Mouse (Mus musculus): ENCODE results near the gene P2rx3.
A peak's percentile ranks its signal among the peaks of the same experiment; 100 is the strongest.

P2rx3 gene

GRCm38 (mm10) chr2:84967318-84967991, 69.8 kb downstream of the P2rx3 start:
- no peak for DNase-seq

- DNase-seq, result no peak
Observed at GRCm38 (mm10) chr2:84964111-84964801, 73.0 kb downstream of the P2rx3 start.

DNA sequence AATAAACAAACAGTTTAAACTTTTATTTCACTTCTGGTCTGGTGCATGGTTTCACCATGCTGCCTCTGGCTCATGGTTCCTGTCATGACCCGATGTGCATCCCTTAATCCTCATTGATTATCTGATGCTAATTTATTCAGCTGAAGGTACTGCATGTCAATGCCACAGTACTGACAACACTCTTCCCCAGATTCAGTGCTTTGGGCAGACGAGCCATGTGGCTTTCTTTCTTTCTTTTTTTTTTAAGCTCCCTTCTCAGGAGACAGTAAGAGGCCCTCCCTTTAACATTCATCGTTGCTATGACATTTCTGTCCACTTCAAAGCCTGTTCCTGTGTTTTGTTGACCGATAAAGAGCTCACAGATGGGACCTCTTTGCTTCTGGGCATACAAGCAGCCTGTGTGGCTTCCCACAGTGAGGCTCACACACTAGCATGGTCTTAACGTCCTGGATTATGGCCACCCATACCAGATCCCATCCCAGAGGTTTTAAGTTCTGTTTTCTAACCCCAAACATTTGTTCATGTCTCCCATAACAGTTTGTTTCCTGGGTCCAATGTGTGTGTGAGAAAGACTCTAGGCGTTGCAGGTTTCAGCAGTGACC, 74.3 kb downstream of the P2rx3 start:
- no peak for DNase-seq

DNA sequence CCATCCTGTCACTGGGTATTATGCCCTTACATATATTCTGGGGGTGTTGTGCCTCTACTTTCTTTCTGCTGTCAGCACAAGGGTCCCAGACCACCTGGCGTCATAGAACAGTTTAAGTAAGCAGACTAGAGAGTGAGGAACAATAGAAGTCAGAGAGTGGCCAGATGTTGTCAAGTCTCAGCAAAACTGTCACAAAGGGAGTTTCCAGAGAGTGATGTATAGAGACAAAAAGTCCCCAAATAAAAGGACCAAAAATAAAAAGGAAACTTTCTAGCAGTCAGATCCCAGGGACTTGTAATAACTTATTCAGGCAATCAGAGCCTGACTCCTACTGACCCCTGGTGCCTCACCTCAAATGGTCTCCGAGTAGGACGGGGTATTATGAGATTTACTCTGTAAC, 75.4 kb downstream of the P2rx3 start:
- no peak for DNase-seq

GRCm38 (mm10) chr2:84961300-84961699, 76.0 kb downstream of the P2rx3 start:
- no peak for DNase-seq

- DNase-seq, result no peak
Observed at GRCm38 (mm10) chr2:84958588-84959264, 78.5 kb downstream of the P2rx3 start.

DNA sequence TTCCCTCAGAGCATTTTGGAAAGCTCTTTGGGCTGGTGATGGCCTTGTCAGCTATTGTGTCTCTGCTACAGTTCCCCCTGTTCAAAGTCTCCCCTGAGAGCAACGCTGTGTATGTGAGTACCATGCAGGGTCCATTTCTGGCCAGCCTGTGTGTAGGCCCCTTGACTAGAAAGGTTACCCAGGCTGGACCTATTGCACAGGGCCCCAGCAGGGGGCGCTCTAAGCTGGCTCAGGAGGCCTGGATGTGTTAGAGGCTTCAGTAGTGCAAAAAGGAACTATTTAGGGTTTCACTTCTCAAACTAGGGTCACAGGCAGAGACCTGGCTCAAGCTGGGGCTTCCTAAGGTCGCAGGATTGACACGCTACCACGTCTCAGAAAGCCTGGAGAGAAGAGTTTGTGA, 81.0 kb downstream of the P2rx3 start:
- peak; percentile 67 to 80 for DNase-seq

DNA sequence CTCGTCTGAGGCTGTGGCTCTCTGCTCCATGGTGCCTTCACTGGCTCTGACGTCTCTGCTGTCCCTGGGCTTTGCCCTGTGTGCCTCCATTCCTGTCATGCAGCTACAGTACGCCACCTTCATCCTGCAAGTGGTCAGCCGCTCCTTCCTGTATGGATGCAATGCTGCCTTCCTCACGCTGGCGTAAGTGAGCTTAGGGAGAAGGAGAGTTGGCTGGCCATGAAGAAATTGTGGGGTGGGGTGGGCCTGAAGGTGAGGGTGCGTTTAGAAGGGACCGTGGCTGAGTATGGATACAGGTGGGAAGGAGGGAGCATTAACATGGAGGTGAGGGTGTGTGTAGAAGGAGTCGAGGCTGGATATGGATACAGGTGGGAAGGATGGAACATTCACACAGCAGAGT, 81.8 kb downstream of the P2rx3 start:
- DNase-seq, result no peak

DNA sequence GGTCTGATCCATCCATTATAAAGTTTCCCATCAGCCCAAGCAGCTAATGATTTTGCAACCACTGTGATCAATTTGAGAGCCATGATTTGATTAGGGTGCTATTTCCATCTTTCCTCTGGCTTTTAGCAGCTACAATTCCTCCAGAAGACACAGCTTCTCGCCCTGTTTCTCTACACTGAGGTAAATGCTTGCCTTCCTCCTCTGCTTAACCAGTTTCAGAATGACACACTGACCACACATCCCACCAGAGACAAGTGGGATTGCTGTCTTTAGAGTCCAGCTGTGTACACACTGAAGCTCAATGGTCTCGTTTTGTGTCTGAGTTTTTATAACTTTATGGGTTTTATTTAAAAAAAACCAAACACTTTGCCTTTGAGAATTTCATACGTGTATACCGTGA, 84.6 kb downstream of the P2rx3 start:
- no peak for DNase-seq

GRCm38 (mm10) chr2:84952251-84952650, 85.0 kb downstream of the P2rx3 start:
- no peak for DNase-seq

- no peak for DNase-seq
Observed at GRCm38 (mm10) chr2:84951027-84951426, 86.2 kb downstream of the P2rx3 start.

GRCm38 (mm10) chr2:84948721-84949120, 88.5 kb downstream of the P2rx3 start:
- no peak for DNase-seq

All from spleen, adult 18-20 months (tissue).